Mouse (Mus musculus) embryo, embryonic 9.5 days (tissue): ENCODE measurements around the gene Fam208a.

ENCODE experiments used
- DNase-seq: peaks from one replicate; pipeline ENCODE4 v3.0.0-alpha.2; 2017; ENCODE audit errors: extremely low spot score

Fam208a gene

DNA sequence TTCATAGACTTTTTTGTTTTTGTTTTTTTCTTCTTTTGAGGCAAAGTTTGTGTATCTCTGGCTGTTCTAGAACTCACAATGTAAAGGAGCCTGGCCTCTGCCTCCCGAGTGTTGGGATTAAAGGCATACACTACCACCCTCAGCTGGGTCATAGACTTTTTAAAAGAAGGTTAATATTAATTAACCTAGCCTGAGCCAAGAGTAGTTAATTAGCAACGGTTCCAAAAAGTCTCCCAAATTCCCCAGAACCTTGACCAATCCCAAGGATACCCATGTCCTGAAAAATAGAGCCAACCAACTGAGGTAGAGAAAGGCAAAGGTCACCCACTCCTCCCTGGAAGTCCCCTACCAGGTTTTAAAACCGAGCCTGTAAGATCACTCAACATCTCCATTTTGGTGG is 7.8 kb upstream of the Fam208a start:
- no peak for DNase-seq

DNA sequence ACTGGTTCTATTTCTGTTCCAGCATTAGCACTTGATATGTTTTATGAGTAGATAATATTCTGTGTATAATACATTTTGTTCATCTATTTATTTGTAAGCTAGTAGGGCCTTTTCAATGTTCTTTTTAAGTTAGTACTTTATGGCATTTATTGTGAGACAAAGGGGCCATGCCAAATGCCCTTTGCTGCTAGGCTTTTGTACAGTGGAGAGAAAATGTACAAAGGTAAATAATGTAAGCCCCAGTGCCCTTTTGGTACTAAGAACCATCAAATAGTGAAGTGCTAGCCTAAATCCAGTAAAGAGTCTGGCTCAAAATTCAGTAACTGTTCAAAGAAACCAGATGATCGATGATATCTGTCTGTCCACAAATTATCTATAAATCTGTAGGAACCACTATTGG is 6.3 kb upstream of the Fam208a start:
- DNase-seq: no peak

DNA sequence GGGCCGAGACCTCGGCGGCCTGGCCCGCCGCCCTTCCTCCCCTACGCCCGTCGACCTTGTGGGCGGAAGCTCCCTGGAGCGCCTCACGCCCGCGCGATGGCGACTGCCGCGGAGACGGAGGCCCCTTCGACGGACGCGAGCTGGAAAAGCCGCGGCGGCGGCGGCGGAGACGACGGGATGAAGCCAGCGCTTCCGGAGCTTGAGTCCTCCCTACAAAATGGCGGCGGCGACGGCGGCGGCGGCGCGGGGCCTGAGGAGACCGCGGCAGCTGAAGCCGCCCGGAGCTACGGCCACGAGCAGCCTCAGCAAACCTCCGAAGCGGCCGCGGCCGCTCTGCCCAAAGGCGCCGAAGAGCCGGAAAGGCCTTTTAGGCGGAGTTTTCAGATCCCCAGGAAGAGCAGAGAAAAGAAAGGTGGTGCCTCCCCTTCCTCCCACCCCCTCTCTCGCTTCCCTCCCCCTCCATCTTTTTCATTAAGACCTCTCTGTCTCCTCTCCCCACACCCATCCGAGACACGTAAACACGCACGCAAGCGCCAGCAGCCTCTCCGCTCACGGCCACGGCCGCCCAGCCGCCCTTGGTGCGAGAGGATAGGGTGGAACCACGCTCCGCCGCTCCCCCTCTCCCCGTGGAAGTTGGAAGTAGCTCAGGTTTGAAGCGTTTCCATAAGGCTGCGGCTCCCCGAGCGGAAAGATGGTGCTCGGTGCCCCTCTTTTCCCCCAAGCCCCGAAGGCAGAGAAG is 508 bp downstream of the Fam208a start:
- peak; percentile 77 for DNase-seq

DNA sequence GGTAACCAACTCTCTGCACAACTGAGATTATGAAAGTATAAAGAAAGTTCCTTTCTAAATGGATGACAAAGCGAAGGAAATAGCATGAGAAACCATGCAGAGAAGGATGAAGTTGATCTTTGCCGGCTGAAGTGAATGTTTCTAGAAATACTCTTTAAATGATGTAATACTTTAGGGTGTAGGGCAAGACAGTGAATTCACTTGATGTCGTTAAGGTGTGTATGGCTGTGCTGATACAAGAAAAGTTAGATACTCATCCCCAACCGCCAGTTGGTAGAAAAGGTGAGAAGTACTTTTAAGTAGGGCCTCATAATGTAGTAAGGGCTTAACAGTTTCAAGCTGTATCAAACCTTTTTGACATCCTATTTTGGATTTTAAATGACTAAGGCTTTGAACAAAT is 1.6 kb downstream of the Fam208a start:
- DNase-seq: no peak

DNA sequence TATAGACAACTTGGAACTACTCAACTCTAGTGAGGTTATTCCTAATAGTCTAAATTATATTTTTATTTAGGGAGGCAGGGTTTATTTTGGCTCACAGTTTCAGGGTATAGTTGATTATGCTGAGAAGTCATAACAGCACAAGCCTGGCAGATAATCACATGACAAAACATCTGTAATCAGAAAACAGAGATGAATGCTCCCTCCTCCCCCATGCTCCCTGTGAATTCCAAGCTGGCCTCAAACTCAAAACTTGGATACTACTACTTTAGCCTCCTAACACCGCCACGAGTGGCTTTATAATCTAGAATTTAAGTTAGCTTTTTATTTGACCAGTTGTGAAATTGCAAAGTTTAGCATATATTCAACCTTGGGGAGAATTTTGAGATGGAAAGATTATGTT is 3.4 kb downstream of the Fam208a start:
- DNase-seq: no peak

DNA sequence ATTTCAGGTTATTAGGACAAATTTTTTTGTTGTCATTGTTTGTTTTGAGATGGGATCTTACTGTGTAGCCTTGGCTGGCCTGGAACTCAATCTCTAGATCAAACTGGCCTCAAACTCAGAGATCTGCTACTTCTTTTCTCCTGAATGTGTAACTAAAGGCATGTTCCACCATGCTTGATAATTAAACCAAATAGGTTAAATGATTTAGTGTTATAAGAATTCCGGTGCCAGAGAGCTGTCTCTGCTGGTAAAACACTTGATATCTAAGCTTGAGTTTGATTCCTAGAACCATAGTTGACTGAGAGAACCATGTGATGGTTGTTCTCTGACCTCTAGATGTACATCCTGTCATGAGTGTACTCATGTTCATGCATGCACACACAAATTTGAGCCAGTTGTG is 7.5 kb downstream of the Fam208a start:
- no peak for DNase-seq

DNA sequence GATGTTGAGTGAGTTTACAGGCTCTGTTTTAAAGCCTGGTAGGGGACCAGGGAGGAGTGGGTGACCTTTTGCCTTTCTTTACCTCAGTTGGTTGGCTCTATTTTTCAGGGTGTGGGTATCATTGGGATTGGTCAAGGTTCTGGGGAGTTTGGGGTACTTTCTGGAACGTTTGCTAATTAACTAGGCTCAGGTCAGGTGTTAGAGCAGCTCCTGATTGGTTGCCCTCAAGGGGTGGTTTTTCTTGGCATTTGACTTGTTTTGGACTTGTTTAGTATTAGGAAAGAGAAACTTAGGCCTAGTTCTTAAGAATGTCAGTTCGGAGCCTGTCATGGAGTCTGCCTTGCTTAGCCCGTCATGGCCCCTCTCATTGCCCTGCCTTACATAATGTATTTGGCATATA is 8.2 kb downstream of the Fam208a start:
- DNase-seq: no peak

DNA sequence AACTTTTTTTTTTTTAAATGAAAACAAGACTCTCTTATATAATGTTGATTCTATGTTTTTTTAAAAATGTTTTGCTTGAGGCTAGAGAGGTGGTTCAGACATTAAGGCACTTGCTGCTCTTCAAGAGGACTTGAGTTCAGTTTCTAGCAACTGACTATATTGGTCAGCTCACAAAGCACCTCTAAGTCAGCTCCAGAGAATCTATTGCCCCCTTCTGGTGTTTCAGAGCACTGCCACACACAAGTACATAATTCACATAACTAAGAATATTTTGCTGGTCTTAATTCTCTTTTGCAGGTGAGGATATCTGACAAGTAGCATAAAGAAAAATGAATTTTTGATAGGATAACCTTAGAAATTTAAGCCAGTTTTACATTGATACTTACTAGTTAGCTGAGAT is 12.3 kb downstream of the Fam208a start:
- DNase-seq: peak; percentile 14

DNA sequence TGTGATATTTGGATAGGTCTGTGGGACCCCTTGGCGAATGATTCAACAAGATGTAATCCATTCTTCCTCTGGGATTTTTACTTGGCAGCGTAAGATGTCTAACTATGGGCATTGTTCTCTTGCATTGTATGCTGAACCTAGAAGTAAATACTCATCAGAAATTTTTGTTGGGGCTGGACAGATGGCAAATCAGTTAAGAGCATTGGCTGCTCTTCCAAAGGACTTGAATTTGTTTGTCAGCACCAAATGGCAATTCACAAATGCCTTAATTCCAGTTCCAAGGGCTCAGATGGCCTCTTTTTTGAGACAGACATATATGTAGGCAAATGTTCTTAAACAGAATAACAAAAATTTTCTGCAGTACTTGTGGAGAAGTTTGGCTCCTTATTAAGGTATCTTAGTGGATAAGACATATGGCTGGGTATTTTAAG is 16.2 kb downstream of the Fam208a start:
- no peak for DNase-seq

DNA sequence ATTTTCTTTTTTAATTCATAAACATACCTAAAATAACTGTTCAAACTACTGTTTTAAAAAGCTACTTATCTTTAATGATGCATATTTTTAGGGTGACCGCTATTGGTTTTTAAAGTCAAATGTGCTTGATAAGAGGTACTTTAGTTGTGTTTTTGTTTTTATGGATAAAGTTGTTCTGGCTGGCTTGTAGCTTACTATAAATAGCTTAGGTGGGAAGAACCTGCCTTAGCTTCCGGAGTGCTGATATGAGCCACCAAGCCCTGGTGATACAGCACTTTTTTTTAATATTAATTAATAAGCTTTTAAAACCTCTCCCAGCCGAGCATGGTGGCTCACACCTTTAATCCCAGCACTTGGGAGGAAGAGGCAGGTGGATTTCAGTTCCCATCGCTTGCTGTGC is 18.3 kb downstream of the Fam208a start:
- DNase-seq: no peak

DNA sequence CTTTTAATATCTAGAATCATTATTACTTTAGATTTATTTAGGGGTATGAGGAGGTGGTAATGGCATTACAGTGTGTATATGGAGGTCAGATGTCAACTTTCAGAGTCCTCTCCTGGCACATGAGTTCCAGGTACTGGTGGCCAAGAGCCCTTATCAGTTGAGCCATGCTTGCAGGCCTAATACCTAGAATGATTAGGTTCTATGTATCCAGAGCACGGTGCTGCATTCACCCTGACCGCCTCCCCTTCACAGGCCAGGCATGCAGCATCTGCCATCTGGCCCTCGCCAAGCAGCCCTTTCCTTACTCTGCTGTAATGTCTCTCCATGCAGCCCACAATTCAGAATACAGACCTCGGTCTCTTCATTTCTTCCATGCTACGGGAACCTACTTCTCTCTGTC is 62.8 kb downstream of the Fam208a start:
- DNase-seq: no peak

DNA sequence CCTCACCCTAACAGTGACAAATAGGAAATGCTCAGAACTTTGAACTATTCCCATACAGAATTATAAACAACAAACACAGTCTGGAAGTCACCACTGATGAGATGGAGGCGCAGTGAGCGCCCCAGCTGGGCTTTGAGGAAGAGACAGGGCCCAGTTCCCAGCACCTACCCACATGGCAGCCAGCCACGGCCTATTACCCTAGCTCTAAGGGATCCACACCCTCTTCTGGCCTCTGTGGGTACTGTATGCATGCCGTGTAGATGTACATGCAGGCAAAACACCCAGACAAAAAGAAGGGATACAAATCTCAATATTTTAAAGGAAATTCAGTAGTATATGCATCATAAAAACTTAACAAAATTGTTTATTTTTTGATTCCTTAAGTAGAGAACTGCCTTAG is 64.9 kb downstream of the Fam208a start:
- no peak for DNase-seq

DNA sequence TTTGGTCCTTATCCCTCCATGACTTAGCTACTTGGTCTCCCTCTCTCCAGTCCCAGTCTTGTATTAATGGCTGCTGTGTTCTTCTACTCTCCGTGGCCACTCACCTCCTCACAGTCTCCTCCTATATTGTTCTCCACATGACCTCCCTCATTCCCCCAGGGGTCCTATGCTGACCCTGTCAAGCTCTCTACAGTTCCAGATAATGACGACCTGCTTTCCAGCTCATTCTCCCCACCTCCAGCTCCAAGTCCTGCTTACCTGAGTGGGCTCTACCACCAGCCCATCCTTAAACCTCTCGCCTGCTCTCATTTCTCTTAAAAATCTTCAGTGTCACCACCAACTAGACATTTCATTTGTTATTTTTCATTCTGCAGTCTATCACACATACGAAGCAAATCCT is 72.5 kb downstream of the Fam208a start:
- DNase-seq: no peak

DNA sequence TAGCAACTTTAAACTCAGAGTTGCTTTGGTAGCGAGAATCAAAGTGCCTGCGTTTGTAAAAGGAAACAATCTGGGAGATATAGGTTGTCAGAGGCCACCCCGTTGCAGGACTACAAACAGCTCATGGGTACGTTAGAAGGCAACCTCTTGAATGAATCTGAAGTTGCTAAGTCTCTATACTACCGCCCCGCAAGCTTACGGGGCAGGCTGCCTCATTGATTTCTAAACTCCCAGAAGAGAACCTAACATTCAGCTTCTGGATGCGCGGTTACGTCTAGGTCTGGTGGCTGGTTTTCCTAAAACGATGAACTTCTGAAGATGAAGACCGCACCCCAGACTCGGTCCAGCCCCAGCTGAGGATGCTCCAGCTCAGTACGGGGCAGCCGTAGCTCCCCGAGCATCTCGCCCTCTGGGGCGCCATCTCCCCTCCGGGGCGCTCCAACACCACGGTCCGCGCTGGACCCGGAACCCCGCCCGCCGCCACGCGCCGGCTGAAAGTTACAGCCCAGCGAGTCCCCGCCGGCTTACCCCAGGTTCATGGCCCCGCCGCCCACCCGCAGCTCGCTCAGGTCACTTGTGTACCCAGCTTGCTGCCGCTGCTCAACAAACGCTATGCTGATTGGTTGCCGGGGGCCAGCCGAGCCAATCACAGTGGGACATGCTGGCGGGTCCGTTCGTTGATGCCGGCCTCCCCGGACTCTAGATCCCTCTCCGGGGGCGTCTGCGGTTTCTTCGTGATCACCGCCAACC is 79.4 kb downstream of the Fam208a start, which contains the start of gene Ccdc66:
TSS of gene Ccdc66 (minus strand) at position 567 of the 750 bp plus-strand sequence.
- peak; percentile 100 for DNase-seq

DNA sequence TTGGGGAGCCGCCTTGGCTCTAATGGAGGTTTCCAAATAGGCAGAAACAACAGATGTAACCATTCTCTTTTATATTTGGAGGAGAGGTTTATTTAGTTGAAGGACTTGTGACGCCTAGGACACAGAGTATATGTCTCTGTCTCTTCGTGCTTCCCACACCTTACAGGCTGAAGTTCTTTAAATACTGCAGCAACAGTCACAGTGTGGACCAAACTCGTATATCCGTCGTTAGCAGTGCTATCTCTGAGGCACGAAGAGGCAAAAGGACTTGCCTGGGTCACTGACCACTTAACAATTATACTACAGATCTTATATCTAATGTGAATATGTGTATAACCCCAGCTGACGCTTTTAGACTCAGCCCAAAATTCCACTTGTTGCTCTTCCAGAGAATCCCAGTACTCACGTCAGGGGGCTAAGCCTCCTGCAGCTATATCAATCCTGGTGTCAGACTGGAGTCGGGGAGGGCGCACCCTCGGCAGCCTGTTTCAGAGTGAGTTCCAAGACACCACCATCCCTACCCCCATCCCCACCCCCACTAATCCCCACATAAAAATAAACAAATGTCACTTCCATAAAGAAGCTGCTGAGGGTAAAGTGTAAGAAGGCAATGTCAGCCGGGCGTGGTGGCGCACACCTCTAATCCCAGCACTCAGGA is 80.1 kb downstream of the Fam208a start:
- no peak for DNase-seq

DNA sequence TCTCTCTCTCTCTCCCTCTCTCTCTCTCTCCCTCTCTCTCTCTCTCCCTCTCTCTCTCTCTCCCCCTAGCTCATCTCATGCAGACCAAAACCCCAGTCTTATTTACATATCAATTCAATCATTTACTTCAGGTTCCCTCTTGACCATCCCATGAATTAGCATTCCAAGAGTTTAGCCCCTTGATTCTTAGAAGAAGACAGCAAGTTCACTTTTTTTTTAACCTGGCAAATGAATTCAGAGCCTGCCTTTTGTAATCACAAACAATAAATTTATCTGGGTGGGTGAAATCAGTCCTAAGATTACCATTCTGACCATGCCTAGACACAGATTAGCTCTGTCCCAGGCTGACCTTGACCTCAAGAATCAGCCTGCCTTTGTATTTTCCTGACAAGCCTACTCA is 95.9 kb downstream of the Fam208a start:
- DNase-seq: no peak
